Mouse (Mus musculus): ENCODE results near the gene Pi4kb. TPM values are rescaled to one million over a fixed set of nuclear protein-coding genes. Genes with fewer than 3 reads are reported as not detected.

Pi4kb gene
- total RNA-seq, 2 experiments from 2014 or later = 61.1 to 63.4 TPM

DNA sequence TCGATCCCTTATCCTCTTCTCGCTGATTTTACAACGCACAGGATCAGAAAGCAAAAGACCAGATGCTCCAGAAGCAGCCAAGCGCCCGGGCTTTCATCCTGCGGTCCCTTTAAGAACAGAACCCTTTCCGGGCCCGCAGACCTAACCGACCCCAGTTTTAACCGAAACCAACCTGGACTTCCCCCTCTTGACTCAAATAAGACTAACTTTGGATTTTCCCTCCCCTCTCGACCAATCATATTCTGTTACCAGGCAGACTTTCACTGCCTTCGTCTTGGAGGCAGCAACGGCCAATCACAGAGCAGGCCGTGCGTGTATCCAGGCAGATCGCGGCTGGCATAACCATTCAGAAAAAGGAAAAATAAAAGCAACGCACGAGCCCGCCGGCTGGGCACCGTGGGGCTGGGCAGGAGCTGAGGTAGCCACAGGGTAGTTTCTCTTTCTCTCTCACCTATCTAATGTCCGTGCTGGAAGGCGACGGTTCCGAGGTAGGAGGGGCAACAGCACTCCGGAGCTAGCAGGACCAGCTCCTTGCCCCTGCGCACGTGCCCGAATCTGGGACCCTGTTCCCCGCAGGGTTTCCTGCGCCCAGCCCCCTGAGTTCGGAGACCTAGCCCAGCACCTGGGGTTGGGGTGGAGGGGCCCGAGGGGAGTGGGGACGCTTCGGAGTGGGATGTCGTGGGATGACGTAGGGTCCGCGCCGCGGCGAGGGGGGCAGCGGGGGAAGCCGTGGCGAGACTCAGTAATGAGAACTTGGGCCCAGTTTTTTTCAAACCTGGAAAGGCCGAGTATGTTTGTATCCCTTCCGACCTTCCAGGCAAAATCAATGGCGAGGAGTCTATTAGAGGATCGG, 20.5 kb upstream of the Pi4kb start, which contains the start of gene Rfx5:
Rfx5 (plus strand) TSS at position 312 of the 853 bp plus-strand sequence.
- DNase-seq (ENCODE audit: low spot score in 2 of 2) = peak; percentile 93 to 97

DNA sequence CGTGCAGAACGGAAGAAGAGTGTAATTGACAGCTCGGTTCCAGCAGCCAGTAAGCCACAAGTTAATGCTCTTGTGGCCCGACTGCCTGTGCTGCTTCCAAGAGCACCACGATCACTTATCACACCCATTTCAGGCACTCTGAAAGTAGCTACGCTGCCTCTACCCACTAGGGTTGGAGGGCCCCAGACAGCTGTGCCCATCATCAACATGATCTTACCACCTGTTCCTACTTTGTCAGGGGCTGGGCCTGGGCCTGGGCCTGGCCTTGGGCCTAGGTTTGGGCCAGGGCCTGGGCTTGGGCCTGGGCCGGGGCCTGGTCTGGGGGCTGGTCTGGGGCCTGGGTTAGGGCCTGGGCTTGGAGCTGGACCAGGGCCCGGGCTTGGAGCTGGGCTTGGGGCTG, 16.2 kb upstream of the Pi4kb start:
- DNase-seq (ENCODE audit: low spot score in 2 of 2) = no peak

DNA sequence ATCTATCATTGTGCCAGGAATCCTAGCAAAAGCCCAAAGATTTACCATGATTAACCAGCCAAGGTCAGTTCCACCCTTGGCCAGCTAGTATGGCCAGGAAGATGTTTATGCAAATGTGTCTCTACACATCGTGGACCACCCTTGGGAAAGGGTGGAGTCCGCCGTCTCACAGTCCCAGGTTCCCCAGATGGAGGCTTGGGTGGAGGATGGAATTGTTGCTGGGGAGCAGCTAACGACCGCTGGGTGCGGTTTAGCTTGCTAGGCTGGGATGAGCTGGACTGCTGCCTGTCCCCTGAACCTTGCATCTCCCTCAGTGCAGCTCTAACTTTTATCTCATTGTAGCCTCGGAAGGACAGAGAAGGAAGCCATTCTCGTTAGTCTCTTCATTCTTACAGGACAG, 14.7 kb upstream of the Pi4kb start:
- no peak for DNase-seq (ENCODE audit: low spot score in 2 of 2)

DNA sequence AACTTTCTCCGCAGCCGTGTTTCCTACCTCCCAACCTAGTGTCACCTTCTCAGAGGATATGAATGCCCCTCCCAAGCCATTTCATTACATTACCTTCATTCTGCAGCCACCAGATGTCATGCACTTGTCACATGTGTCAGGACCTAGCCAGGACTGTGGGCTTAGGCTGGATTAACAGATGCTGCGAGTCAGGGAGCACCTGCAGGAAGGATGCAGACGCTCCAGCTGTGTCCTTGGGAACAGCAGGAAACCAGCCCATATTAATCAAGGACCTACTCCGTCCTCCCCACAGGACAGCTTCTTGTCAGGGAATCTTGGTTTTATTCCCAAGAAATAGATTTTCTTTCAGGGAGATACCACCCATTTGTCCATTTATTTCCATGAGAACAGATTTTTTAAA, 14.2 kb upstream of the Pi4kb start:
- no peak for DNase-seq (ENCODE audit: low spot score in 2 of 2)

DNA sequence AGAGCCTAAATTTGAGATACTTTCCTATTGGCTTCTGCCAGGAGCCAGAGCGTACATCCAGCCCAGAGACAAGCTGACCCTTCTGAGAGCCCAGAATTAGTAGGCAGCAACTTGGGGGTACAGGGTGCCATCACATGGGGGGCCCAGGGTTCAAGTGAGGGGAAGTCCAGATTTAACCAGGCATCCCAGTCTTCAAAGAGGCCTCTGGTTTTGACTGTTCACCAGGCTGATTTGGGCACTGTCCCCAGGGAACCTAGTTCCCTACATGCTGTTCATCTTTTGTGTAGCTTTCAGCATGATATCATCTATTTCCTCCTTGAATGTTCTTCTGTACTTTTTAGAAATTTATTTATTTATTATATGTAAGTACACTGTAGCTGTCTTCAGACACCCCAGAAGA, 9.5 kb upstream of the Pi4kb start:
- DNase-seq (ENCODE audit: low spot score in 2 of 2) = no peak

DNA sequence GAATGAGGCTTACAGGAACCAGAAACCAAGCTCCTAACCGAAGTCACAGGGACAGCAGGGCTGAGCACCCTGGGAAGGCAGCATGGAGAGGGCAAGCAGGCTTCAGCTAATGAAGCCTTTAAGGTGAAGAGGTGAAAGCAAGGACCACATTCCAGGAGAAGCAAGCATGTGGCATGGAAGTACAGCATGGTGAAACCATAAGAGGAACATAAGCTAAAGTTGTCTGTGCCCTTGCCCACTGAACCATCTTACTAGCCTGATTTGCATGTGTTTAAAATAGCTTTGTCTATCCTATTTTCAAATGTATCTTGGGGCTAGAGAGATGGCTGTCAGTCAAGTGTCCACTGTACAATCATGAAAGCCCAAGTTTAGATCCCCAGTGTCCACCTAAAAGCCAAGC, 8.7 kb upstream of the Pi4kb start:
- DNase-seq (ENCODE audit: low spot score in 2 of 2) = no peak

DNA sequence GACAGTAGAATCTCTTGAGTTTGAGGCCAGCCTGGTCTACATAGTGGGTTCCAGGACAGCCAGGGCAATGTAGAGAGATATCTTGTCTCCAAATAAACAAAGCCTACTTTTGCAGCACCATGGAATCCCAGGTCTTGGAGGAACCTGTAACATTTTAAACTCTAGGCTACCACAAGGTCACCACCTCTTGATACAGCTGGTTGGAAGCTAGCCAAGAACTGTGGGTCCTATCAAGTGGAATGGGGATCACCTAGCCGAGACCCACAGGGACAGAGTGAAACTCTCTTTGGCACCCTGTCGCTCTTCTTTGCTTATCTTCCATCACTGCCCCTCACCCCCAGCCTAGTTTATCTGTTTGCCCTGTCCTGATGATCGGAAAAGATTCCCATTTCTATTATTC, 2.0 kb upstream of the Pi4kb start:
- no peak for DNase-seq (ENCODE audit: low spot score in 2 of 2)

DNA sequence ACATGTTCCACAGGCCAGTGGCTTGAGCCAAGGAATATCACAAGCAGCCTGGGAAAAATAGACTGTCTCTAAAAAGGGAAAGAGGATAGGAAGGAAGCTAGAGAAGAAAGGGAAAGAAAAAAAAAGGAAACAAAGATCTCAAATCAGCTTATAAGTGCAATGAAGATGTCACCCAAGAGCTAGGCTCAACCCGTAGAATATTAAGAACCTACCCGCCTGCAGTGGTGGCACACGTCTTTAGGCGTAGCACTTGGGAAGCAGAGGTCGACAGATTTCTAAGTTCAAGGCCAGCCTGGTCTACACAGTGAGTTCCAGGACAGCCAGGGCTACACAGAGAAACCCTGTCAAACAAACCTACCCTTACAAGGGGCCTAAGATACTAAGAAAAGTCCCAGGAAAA, 911 bp upstream of the Pi4kb start:
- no peak for DNase-seq (ENCODE audit: low spot score in 2 of 2)

DNA sequence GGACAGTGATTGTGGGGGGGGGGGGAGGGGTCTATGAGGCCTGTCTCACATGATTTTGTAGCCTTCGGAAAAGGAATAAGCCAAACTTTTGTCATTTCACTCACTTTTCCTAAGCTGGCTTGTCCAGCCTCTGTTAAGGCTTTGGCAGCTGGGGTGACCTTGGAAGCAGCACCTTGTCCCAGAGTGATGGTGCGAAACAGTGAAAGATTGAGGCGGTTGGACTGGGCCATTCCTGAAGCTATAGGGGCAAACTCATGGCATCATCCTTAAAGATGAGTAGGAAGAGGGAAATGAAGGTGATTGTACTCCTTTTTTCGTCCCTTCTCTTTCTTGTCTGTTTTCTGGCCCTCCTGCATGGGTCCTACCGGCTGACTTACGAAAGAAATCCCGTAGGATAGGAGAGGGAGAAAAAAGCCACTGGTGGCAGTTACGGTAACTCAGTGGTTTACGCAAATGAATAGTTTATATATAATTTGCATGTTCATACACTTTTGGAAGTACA, 454 bp upstream of the Pi4kb start:
- DNase-seq (ENCODE audit: low spot score in 2 of 2) = peak in 1 of 2 experiments; percentile 25

DNA sequence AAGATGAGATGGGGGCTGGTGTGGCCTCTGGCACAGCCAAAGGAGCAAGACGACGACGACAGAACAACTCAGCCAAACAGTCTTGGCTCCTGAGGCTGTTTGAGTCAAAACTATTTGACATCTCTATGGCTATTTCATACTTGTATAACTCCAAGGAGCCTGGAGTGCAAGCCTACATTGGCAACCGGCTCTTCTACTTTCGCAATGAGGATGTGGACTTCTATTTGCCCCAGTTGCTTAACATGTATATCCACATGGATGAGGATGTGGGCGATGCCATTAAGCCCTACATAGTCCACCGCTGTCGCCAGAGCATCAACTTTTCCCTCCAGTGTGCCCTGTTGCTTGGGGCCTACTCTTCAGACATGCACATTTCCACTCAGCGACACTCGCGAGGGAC, 9.8 kb downstream of the Pi4kb start:
- DNase-seq (ENCODE audit: low spot score in 2 of 2) = no peak

DNA sequence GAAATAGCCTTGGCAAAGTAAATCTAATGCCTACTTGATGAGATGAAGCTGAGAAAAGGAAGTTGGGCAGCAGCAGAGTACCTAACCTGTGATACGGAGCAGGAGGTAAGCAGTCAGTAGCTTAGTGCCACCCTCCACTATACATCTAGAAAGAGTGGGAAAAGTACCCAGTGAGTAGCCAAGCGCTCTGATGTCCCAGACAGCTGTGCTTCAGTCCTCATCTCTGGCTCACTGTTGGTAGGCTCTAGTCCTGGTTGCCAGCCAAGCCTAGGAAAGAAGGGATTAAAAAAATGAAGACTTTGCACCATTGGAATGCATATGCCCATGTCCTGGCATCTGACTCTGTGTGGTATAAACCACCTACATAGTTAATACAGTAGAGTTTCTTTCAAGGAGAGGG, 11.0 kb downstream of the Pi4kb start:
- DNase-seq (ENCODE audit: low spot score in 2 of 2) = no peak

DNA sequence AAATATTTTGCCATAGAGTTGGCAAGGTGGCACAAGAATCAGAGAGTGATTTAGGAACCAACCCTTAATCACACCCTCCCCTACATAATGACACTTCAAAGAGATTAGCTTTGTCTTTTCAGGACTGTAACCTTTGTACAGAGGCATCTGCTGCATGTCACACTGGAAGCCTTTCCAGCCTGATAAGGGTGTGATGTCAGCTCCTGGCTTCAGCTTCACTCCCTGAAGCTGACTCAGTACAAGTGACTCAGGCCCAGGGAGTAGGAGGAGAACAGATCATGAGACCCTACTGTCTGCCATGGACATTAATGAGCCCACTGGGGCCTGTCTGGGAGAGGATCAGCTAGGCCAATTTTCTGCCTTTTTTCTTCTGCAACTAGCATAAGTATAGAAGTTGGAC, 13.0 kb downstream of the Pi4kb start:
- DNase-seq (ENCODE audit: low spot score in 2 of 2) = peak in 1 of 2 experiments; percentile 34

DNA sequence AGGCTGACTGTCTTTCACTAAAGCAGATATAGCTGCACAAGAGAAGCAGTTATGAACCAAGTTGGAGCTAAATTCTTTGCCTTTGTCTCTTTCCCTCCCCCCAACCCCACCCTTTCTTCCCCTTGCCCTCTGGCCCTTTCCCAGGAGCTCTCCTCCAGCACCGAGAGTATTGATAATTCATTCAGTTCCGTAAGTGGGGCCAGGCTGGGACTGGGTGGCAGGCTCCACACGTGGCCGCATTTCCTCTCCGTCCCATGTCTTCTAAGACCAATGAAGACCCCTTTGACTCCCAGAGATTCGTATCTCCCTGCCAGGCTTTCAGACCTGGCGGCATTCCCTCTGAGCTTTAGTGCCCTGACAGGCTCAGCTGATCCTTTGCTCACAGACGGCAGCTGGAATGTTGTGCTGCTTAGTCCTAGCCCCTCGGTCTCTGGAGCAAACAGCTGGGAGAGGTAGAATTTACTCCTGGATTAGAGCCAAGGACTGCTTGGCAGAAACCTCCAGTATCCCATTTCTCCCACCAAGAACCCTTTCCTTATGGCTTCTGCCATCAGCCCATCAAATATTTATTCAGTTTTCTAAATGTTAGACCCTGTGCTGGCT, 14.7 kb downstream of the Pi4kb start:
- no peak for DNase-seq (ENCODE audit: low spot score in 2 of 2)

DNA sequence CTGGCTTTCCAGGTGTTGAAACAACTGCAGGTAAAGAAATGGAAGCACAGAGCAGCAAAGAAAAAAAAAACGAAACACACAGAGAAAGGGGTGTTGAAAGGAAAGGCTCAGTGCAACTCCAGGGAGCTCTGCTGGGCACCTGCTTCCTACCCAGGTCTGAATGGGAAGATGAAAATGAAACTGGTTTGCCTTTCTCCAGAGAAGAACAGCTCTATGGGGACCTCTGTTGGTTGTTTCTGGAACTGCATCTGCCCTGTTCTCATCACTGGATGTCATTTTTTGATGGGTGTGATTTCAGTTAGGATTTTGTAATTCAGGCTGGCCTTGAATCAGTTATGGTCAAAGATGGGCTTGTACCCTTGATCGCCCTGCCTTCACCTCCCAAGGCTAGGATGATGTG, 22.4 kb downstream of the Pi4kb start:
- DNase-seq (ENCODE audit: low spot score in 2 of 2) = peak; percentile 68 to 88

DNA sequence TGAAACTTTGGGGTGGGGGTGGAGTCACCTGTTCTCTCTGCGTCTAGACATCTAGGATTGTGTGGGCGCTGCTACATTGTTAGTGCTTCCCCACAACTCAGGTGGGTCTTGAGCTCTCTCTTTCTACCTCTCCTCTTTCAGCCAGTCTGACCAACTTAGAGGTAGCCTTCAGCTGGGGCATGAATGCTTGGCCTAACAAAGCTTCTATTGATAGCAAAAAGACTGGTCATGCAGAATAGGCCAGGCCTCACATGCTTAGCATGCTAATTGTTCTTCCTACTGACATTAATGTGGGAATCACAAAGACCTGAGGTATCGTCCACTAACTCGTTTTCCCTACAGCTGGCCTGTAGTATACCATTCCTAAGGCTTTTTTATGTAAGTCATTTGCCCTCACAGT, 28.0 kb downstream of the Pi4kb start:
- no peak for DNase-seq (ENCODE audit: low spot score in 2 of 2)

DNA sequence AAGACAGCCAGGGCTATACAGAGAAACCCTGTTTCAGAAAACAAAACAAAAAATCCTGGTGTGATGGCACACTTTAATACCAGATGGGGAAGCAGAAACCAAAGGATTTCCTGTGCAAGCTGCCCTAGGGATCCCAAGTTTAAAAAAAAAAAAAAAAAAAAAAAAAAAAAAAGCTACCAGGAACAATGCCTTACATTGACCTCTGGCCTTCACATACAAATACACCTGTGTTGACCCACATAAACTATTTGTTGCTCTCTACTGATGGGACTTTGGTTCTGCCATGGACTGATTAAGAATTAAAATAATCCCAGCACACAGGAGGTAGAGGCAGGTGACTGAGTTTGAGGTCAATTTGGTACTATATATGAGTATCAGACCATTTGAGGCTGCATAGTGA, 28.7 kb downstream of the Pi4kb start:
- no peak for DNase-seq (ENCODE audit: low spot score in 2 of 2)

DNA sequence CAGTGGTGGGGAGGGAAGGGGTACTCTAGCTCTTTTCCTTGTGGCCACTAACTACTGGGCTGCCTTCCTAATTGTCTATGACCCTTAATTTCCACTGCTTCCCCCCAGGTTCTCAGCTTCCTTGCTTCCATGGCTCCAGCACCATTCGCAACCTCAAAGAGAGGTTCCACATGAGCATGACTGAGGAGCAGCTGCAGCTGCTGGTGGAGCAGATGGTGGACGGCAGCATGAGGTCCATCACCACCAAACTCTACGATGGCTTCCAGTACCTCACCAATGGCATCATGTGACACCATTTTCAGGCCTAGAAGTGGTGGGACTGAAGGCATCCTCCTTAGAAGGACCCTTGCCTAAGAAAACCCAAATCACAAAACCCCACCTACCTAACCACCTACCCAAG, 31.1 kb downstream of the Pi4kb start:
- DNase-seq (ENCODE audit: low spot score in 2 of 2) = no peak

DNA sequence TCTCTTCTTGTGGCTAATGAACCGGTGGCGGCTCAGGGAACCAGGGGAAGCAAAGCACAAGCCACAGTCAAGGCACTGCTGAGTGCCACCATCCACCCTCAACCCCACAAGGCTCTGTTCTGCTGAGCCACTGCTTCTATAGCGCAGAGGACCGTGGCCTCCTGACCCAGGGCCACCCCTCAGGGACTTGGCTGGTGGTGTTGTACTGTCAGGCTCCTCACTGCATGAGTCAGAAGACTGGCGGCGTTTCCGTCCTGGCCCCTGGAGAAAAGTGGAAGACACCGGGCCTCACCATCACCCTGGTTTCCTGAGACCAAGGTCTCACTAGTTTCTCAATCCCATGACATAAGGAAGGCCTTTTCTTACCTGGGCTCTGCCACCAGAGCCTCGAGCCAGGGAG, 33.2 kb downstream of the Pi4kb start:
- no peak for DNase-seq (ENCODE audit: low spot score in 2 of 2)

DNA sequence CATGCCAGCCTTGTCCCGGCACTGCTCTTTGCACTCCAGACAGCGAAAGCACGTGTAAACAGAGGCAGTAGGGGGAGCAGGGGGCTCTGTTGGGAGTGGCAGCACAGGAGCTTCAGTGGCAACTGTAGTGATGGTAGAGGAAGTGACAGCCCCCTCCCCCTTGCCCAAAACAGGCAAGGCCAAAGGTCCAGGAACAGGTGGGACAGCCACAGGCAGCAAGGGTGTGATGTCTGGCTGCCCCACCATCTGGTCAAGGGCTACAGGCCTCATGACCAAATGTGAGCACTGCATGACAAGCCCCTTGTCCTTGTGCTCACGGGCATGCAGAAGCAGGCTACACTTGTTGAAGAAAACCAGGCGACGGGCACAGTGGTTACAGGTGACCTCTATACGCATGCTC, 35.9 kb downstream of the Pi4kb start:
- DNase-seq (ENCODE audit: low spot score in 2 of 2) = no peak

DNA sequence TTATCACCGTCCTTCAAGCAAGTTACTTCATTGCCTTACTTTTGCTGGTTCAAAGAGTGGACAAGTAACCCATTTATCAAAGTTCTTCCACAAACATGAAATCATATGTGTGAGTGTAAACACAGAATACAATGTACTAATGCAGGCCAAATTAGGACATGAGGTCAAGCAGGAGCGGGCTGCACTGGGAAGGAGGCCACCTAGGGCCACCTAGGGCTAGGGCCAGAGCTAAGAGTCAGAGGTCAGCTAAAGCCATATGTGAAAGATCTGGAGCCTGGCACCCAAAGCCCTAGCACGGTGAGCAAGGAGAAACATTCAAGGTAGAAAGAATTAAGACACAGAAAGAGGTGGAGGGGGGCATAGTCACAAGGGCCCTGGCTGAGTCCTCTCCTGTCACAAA, 38.5 kb downstream of the Pi4kb start:
- DNase-seq (ENCODE audit: low spot score in 2 of 2) = no peak

DNA sequence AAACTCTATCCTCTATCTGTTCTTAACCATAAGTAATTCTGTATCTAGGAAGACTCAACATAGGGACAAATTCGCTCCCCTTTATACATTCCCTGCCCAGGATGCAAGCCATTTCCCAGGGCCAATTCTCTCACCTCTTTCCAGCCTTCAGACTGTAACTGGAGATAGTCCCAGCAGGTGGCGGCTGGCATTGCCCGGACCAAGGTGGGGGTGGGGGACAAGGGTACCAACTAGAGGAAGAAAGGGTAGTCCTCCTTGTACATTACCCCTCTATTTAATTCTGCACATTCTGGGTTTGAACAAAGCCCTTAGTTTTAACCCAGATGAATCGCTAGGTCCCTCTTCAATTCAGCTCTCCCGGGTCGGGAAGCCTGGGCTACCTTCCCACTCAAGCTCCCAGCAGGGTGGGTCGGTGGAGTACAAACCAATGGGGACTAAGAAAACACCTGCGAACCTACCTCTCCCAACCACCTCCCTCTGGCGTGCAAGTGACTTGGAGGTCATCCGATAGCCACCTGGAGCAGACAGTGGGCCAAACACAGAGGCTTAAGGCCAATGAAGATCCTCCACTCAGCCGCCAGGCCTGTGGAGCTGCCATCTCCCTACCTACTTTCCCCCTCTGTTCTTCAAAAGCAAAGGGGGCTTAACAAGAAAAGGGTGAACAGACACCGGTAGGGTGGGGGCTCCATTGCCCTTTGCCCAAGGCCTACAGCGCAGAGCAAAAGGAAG, 39.3 kb downstream of the Pi4kb start:
- DNase-seq (ENCODE audit: low spot score in 2 of 2) = no peak
